Mouse (Mus musculus): ENCODE measurements around the gene Folr2. TPM values are rescaled to one million over a fixed set of nuclear protein-coding genes. Genes with fewer than 3 reads are reported as not detected.

Gene Folr2
- polyA plus RNA-seq, 2 experiments = 4.2 to 7.4 TPM

DNA sequence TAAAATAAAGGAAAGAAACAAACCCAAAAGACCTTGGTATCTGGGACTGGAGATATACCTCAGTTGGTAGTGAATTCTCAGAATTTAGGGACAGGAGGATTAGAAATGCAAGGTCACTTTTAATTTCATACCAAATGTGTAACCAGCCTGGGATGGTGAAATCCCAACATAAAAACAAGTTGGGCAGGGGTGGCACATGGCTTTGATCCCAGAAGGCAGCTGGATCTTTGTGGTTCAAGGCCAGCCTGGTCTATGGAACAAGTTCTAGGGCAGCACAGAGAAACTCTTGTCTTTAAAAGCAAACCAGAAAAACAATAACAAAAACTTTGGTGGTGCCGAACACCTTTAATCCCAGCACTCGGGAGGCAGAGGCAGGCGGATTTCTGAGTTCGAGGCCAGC lies 10.5 kb upstream of the Folr2 start:
- Histone ChIP-seq H3K36me3 (replicated peaks; ENCODE audit: control insufficient read depth, insufficient read depth, low read depth) (no peaks in the 10 kb centered on the region), H3K4me1 (replicated peaks; ENCODE audit: control insufficient read depth in 2 of 2, insufficient read depth in 2 of 2, low read length in 1 of 2) (peaks cover 0 to 3% of the 10 kb centered on the region in 2 experiments; a peak in 2 of 4 replicates), H3K27ac (no peak overlapping the region), H3K4me3 (ENCODE audit: insufficient read depth in 1 of 2, low read depth in 2 of 2, low read length in 2 of 2) (no peak overlapping the region), H3K27me3 (ENCODE audit: control insufficient read depth, insufficient read depth, low read length) (no peaks in the 10 kb centered on the region), H3K9me3 (ENCODE audit: control insufficient read depth, low read length) (no peaks in the 10 kb centered on the region), H3K4me2 (ENCODE audit: low read depth) (no peak overlapping the region), H3K9ac (replicated peaks) (no peak overlapping the region)
- TF ChIP-seq CTCF (IDR thresholded peaks at IDR 0.05; ENCODE audit: low read depth) = no peak
- no peak for TF ChIP-seq EP300 (IDR thresholded peaks at IDR 0.05; ENCODE audit: low read depth)
- no peak for ATAC-seq (ENCODE audit: insufficient read depth)
- no peak for DNase-seq (ENCODE audit: low read depth in 3 of 3, low spot score in 3 of 3)
- 77% methylated on average over 3 of the region's 4 CpGs for WGBS (ENCODE audit: insufficient replicate concordance)

DNA sequence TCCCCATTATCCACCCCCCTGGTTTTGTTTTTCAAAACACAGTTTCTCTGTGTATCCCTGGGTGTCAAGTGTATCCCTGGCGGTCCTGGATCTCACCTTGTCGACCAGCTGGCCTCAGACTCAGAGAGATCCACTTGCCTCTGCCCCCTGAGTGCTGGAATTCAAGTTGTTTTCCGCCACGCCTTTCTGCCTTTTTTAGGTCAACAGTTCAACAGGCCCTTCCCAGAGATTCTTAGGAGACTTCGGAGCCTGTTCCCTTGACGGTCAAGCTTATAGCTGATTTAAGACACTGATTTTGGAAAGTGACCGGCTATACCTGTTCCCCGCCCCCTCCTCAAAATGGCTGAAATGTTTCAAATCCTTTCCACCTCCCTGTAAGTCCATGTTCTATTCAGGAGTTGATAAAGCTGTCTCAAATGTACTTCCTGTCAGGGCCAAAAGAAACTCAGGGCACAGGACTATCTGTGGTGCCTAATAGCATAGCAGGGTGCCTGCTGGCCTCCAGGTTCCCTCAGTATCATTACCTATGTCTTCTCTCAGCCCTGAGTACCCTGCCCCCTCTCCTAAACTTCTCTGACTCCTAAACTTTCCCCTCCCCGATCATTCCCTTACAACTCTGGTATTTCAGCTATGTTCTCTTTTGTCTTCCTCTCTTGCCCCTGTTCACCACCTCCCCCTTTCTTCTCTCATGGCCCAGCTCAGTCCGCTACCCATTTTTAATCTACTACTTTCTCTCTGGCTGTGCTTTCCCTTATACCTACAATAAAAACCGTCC lies 9.7 kb upstream of the Folr2 start:
- H3K36me3 ChIP-seq (replicated peaks; ENCODE audit: control insufficient read depth, insufficient read depth, low read depth) = no peaks in the 10 kb centered on the region
- no peak overlapping the region for H3K4me2 ChIP-seq (ENCODE audit: low read depth)
- H3K9me3 ChIP-seq (ENCODE audit: control insufficient read depth, low read length) = no peaks in the 10 kb centered on the region
- TF ChIP-seq CTCF (IDR thresholded peaks at IDR 0.05; ENCODE audit: low read depth) = no peak
- TF ChIP-seq EP300 (IDR thresholded peaks at IDR 0.05; ENCODE audit: low read depth) = no peak
- H3K27me3 ChIP-seq (ENCODE audit: control insufficient read depth, insufficient read depth, low read length) = no peaks in the 10 kb centered on the region
- WGBS (ENCODE audit: insufficient replicate concordance) = 66% methylated on average over 11 of the region's 11 CpGs
- H3K9ac ChIP-seq (replicated peaks) = no peak overlapping the region
- H3K4me3 ChIP-seq (ENCODE audit: insufficient read depth in 1 of 2, low read depth in 2 of 2, low read length in 2 of 2) = no peak overlapping the region
- H3K4me1 ChIP-seq (replicated peaks; ENCODE audit: control insufficient read depth in 2 of 2, insufficient read depth in 2 of 2, low read length in 1 of 2) = peaks cover 0 to 3% of the 10 kb centered on the region in 2 experiments; a peak in 2 of 4 replicates
- H3K27ac ChIP-seq = no peak overlapping the region
- ATAC-seq (ENCODE audit: insufficient read depth) = no peak
- DNase-seq (ENCODE audit: low read depth in 3 of 3, low spot score in 3 of 3) = no peak

DNA sequence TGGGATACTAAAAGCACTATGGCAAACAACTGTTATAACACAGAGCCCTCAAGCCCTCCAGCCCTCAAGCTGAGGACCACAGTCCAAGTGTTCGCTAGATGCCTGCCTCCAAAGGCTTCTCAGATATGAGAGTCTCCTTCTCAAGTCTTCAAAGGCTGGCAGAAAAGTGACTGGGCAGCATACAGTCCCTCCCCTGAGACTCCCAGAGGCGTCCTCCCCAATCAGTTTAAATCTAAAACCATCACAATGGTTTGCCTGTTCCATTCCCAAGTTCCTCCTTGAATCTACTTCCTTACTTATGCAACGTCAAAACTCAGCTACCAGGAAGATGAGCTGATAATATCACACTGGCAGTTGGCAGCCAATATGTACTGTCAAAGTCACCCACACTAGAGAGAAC lies 6.4 kb upstream of the Folr2 start, which contains the start of gene Anapc15:
Gene Anapc15, plus strand, starts transcription at position 301 of the 400 bp plus-strand sequence.
- 32% methylated on average over 3 of the region's 3 CpGs for WGBS (ENCODE audit: insufficient replicate concordance)

DNA sequence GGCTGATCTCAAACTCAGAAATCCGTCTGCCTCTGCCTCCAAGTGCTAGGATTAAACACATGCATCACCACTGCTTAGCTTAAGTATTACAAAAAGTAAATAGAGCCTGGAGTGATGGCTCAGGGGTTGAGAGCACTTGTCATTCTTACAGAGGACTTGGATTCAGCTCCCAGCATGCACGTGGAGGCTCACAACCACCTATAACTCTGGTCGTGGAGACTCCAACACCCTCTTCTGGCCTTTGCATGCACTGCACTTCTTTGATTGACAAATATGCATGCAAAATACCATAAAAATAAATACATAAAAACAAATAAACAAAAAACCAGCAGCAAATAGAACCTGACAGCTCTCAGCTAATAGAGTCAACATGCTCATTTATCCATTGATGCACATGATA lies 5.3 kb upstream of the Folr2 start:
- 53% methylated on average over 3 of the region's 3 CpGs for WGBS (ENCODE audit: insufficient replicate concordance)
- Histone ChIP-seq H3K4me3 (ENCODE audit: insufficient read depth in 1 of 2, low read depth in 2 of 2, low read length in 2 of 2) (no peak overlapping the region), H3K9me3 (ENCODE audit: control insufficient read depth, low read length) (no peaks in the 10 kb centered on the region), H3K4me1 (replicated peaks; ENCODE audit: control insufficient read depth in 2 of 2, insufficient read depth in 2 of 2, low read length in 1 of 2) (no peaks in the 10 kb centered on the region), H3K9ac (replicated peaks) (no peak overlapping the region), H3K36me3 (replicated peaks; ENCODE audit: control insufficient read depth, insufficient read depth, low read depth) (no peaks in the 10 kb centered on the region), H3K27me3 (ENCODE audit: control insufficient read depth, insufficient read depth, low read length) (no peaks in the 10 kb centered on the region), H3K27ac (no peak overlapping the region), H3K4me2 (ENCODE audit: low read depth) (no peak overlapping the region)
- ATAC-seq (ENCODE audit: insufficient read depth) (no peak), DNase-seq (ENCODE audit: low read depth in 3 of 3, low spot score in 3 of 3) (no peak)
- TF ChIP-seq EP300 (IDR thresholded peaks at IDR 0.05; ENCODE audit: low read depth) = no peak

More for the DNA sequence above, 6.4 kb upstream of the Folr2 start, which contains the start of gene Anapc15:
- ATAC-seq (ENCODE audit: insufficient read depth) (no peak), DNase-seq (ENCODE audit: low read depth in 3 of 3, low spot score in 3 of 3) (no peak)
- no peaks in the 10 kb centered on the region for H3K9me3 ChIP-seq (ENCODE audit: control insufficient read depth, low read length)
- H3K36me3 ChIP-seq (replicated peaks; ENCODE audit: control insufficient read depth, insufficient read depth, low read depth) = no peaks in the 10 kb centered on the region
- H3K9ac ChIP-seq (replicated peaks) = no peak within 1 kb of the TSS
- no peak within 1 kb of the TSS for H3K4me3 ChIP-seq (ENCODE audit: insufficient read depth in 1 of 2, low read depth in 2 of 2, low read length in 2 of 2)
- no peak within 1 kb of the TSS for H3K27ac ChIP-seq
- H3K4me2 ChIP-seq (ENCODE audit: low read depth) = no peak within 1 kb of the TSS
- TF ChIP-seq EP300 (IDR thresholded peaks at IDR 0.05; ENCODE audit: low read depth) (no peak), CTCF (IDR thresholded peaks at IDR 0.05; ENCODE audit: low read depth) (no peak)
- no peaks in the 10 kb centered on the region for H3K27me3 ChIP-seq (ENCODE audit: control insufficient read depth, insufficient read depth, low read length)
- H3K4me1 ChIP-seq (replicated peaks; ENCODE audit: control insufficient read depth in 2 of 2, insufficient read depth in 2 of 2, low read length in 1 of 2) = no peaks in the 10 kb centered on the region

DNA sequence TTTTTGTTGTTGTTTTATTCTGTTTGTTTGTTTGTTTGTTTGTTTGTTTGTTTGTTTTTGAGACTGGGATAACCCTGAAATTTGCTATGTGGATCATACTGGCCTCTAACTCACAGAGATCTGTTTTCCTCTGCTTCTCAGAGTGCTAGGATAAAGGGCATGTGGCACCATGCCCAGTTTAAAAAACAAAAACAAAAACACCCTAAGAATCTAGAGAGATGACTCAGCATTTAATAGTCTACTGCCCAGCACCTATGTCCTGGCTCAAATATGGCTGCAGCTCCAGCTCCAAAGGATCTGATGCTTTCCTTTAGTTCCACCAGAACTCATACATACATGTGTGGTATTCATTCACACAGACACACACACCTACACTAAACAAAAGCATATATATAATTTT lies 4.0 kb upstream of the Folr2 start:
- TF ChIP-seq EP300 (IDR thresholded peaks at IDR 0.05; ENCODE audit: low read depth) (no peak), CTCF (IDR thresholded peaks at IDR 0.05; ENCODE audit: low read depth) (no peak)
- Histone ChIP-seq H3K27ac (no peak overlapping the region), H3K4me1 (replicated peaks; ENCODE audit: control insufficient read depth in 2 of 2, insufficient read depth in 2 of 2, low read length in 1 of 2) (no peaks in the 10 kb centered on the region), H3K4me2 (ENCODE audit: low read depth) (no peak overlapping the region), H3K9me3 (ENCODE audit: control insufficient read depth, low read length) (no peaks in the 10 kb centered on the region), H3K36me3 (replicated peaks; ENCODE audit: control insufficient read depth, insufficient read depth, low read depth) (no peaks in the 10 kb centered on the region), H3K4me3 (ENCODE audit: insufficient read depth in 1 of 2, low read depth in 2 of 2, low read length in 2 of 2) (no peak overlapping the region), H3K9ac (replicated peaks) (no peak overlapping the region), H3K27me3 (ENCODE audit: control insufficient read depth, insufficient read depth, low read length) (no peaks in the 10 kb centered on the region)
- DNase-seq (ENCODE audit: low read depth in 3 of 3, low spot score in 3 of 3) = no peak
- no peak for ATAC-seq (ENCODE audit: insufficient read depth)
